Mouse (Mus musculus) C2C12 (cell line): ENCODE measurements around the gene Plekha4. TPM values are rescaled to one million over a fixed set of nuclear protein-coding genes. Genes with fewer than 3 reads are reported as not detected.

ENCODE experiments used
- H3K27me3 ChIP-seq: one replicate; pipeline ENCODE4 v1.6.1; 2011; ENCODE audit not compliant: control insufficient read depth, insufficient read depth, insufficient read length
- H3K36me3 ChIP-seq: one replicate; pipeline ENCODE4 v1.6.1; 2011; ENCODE audit not compliant: control insufficient read depth, insufficient read depth
- H3K4me3 ChIP-seq: one replicate; pipeline ENCODE4 v1.5.1; 2011; ENCODE audit warnings: mild to moderate bottlenecking, control low read depth; ENCODE audit not compliant: poor library complexity, insufficient read depth, severe bottlenecking
- H3K79me2 ChIP-seq: one replicate; pipeline ENCODE4 v1.6.1; 2011; ENCODE audit not compliant: control insufficient read depth, insufficient read depth
- H3K79me3 ChIP-seq: one replicate; pipeline ENCODE4 v1.6.1; 2011; ENCODE audit warnings: low read depth, control low read depth
- H3ac ChIP-seq: one replicate; pipeline ENCODE3; 2011; ENCODE audit warnings: low read depth; ENCODE audit not compliant: control insufficient read depth, insufficient read length
- CEBPB ChIP-seq: IDR thresholded peaks from one replicate; pipeline ENCODE4 v1.6.1; 2011; ENCODE audit warnings: low read depth, mild to moderate bottlenecking, control low read depth, moderate library complexity
- CTCF ChIP-seq: IDR thresholded peaks from one replicate; pipeline ENCODE4 v1.5.1; 2011; ENCODE audit not compliant: control insufficient read depth, insufficient read depth, insufficient read length
- FOSL1 ChIP-seq: IDR thresholded peaks from one replicate; pipeline ENCODE4 v1.8.0; 2011; ENCODE audit warnings: mild to moderate bottlenecking, low read length; ENCODE audit not compliant: poor library complexity, insufficient read depth, severe bottlenecking
- MAX ChIP-seq: IDR thresholded peaks from one replicate; pipeline ENCODE4 v1.6.1; 2011; ENCODE audit warnings: mild to moderate bottlenecking, control low read depth
- MYOD1 ChIP-seq: IDR thresholded peaks from one replicate; pipeline ENCODE4 v1.6.1; 2011; ENCODE audit warnings: low read depth; ENCODE audit not compliant: control insufficient read depth, insufficient read length
- MYOG ChIP-seq: IDR thresholded peaks from one replicate; pipeline ENCODE4 v1.6.1; 2011; ENCODE audit not compliant: control insufficient read depth, insufficient read length; ENCODE audit errors: extremely low read depth
- USF1 ChIP-seq: IDR thresholded peaks from one replicate; pipeline ENCODE4 v1.6.1; 2011; ENCODE audit warnings: low read depth, mild to moderate bottlenecking, control low read depth, moderate library complexity
- polyA plus RNA-seq: library from polyadenylated mRNA; unstranded; fragments of >200 nt; fragmentation: generic; extraction: Trizol; gene quantifications from one replicate; pipeline ENCODE4 v1.2.1, GENCODE M21; 2012; ENCODE audit warnings: missing spikeins

Plekha4 gene
- polyA plus RNA-seq, 1 experiment, result 0.89 TPM

- Histone ChIP-seq H3ac (no peak overlapping the region), H3K4me3 (no peak overlapping the region), H3K27me3 (no peaks in the 10 kb centered on the region), H3K36me3 (no peaks in the 10 kb centered on the region), H3K79me2 (no peaks in the 10 kb centered on the region), H3K79me3 (no peaks in the 10 kb centered on the region)
- no peak for TF ChIP-seq CEBPB
- no peak for TF ChIP-seq USF1
- TF ChIP-seq MAX, result no peak
- TF ChIP-seq MYOD1, result no peak
- TF ChIP-seq MYOG, result no peak
- no peak for TF ChIP-seq FOSL1
- TF ChIP-seq CTCF, result no peak
Measured at GRCm38 (mm10) chr7:45597527-45597926, 71.4 kb downstream of the Plekha4 start.

- no peaks in the 10 kb centered on the region for H3K79me3 ChIP-seq
- H3K79me2 ChIP-seq, result no peaks in the 10 kb centered on the region
- H3K36me3 ChIP-seq, result no peaks in the 10 kb centered on the region
- no peak overlapping the region for H3K4me3 ChIP-seq
- TF ChIP-seq MYOG (no peak), CEBPB (no peak), USF1 (no peak)
- H3K27me3 ChIP-seq, result no peaks in the 10 kb centered on the region
- H3ac ChIP-seq, result no peak overlapping the region
Measured at GRCm38 (mm10) chr7:45598960-45599879, 73.1 kb downstream of the Plekha4 start.

Other genes starting within 250 kb of the Plekha4 start
- not detected for gene Slc6a21, start 248.8 kb upstream of the Plekha4 start, polyA plus RNA-seq
- 10.6 TPM for gene Trpm4, start 192.6 kb upstream of the Plekha4 start, polyA plus RNA-seq
- 0.51 TPM for gene Hrc, start 191.0 kb upstream of the Plekha4 start, polyA plus RNA-seq
- 4.8 TPM for gene Ppfia3, start 159.3 kb upstream of the Plekha4 start, polyA plus RNA-seq
- gene Lin7b, start 155.7 kb upstream of the Plekha4 start, polyA plus RNA-seq, result 0.94 TPM
- gene Snrnp70, start 130.6 kb upstream of the Plekha4 start, polyA plus RNA-seq, result 321 TPM
- 0.01 TPM for gene Kcna7, start 120.7 kb upstream of the Plekha4 start, polyA plus RNA-seq
- 0.92 TPM for gene Ntf5, start 112.6 kb upstream of the Plekha4 start, polyA plus RNA-seq
- not detected for gene Lhb, start 105.5 kb upstream of the Plekha4 start, polyA plus RNA-seq
- gene Gys1, start 91.5 kb upstream of the Plekha4 start, polyA plus RNA-seq, result 25.2 TPM
- 179 TPM for gene Ruvbl2, start 88.2 kb upstream of the Plekha4 start, polyA plus RNA-seq
- 14,288 TPM for gene Ftl1, start 66.4 kb upstream of the Plekha4 start, polyA plus RNA-seq
- 642 TPM for gene Bax, start 59.4 kb upstream of the Plekha4 start, polyA plus RNA-seq
- not detected for gene Tulp2, start 44.5 kb upstream of the Plekha4 start, polyA plus RNA-seq
- gene Gm45808, start 39.5 kb upstream of the Plekha4 start, polyA plus RNA-seq, result not detected
- gene Dhdh, start 37.5 kb upstream of the Plekha4 start, polyA plus RNA-seq, result 0.07 TPM
- gene Nucb1, start 15.9 kb upstream of the Plekha4 start, polyA plus RNA-seq, result 115 TPM
- gene Ppp1r15a, start 62 bp upstream of the Plekha4 start, polyA plus RNA-seq, result 32.5 TPM
- gene Hsd17b14, start 28.6 kb downstream of the Plekha4 start, polyA plus RNA-seq, result 1.7 TPM
- 26.5 TPM for gene Bcat2, start 43.8 kb downstream of the Plekha4 start, polyA plus RNA-seq
- gene Fgf21, start 89.2 kb downstream of the Plekha4 start, polyA plus RNA-seq, result 0.97 TPM
- gene Fut1, start 91.0 kb downstream of the Plekha4 start, polyA plus RNA-seq, result 0.04 TPM
- not detected for gene Izumo1, start 95.5 kb downstream of the Plekha4 start, polyA plus RNA-seq
- not detected for gene Rasip1, start 101.2 kb downstream of the Plekha4 start, polyA plus RNA-seq
- 0.48 TPM for gene Mamstr, start 113.6 kb downstream of the Plekha4 start, polyA plus RNA-seq
- 0.01 TPM for gene Fut2, start 140.1 kb downstream of the Plekha4 start, polyA plus RNA-seq
- 0.04 TPM for gene Ntn5, start 157.7 kb downstream of the Plekha4 start, polyA plus RNA-seq
- gene Sec1, start 168.1 kb downstream of the Plekha4 start, polyA plus RNA-seq, result 0.18 TPM
- gene Car11, start 173.5 kb downstream of the Plekha4 start, polyA plus RNA-seq, result 0.44 TPM
- gene Dbp, start 178.8 kb downstream of the Plekha4 start, polyA plus RNA-seq, result 5.6 TPM
- gene Rpl18, start 189.1 kb downstream of the Plekha4 start, polyA plus RNA-seq, result 4,453 TPM
- gene Sphk2, start 191.7 kb downstream of the Plekha4 start, polyA plus RNA-seq, result 16.9 TPM
- gene Fam83e, start 194.9 kb downstream of the Plekha4 start, polyA plus RNA-seq, result 0.48 TPM
- 0.33 TPM for gene Spaca4, start 199.5 kb downstream of the Plekha4 start, polyA plus RNA-seq